Mouse (Mus musculus) gonadal fat pad, adult 2 months (tissue): ENCODE results near the gene Htr3b. TPM values are rescaled to one million over a fixed set of nuclear protein-coding genes. Genes with fewer than 3 reads are reported as not detected.
"Not testable (repeated sequence)": the region's sequence is repeated elsewhere in the genome, so short reads cannot be mapped to it uniquely, and the experiment has no call there.

Source experiments
- DNase-seq: peaks from one replicate; pipeline ENCODE4 v3.0.0-alpha.2; 2012; ENCODE audit warnings: low read depth
- polyA plus RNA-seq: library from polyadenylated mRNA; depleted of rRNA; stranded (reverse); fragments of >200 nt; gene quantifications from 2 replicates; pipeline ENCODE4 v1.2.3, GENCODE M21; 2012; rRNA removed

Htr3b gene
- not detected in 2 replicates for polyA plus RNA-seq

DNA sequence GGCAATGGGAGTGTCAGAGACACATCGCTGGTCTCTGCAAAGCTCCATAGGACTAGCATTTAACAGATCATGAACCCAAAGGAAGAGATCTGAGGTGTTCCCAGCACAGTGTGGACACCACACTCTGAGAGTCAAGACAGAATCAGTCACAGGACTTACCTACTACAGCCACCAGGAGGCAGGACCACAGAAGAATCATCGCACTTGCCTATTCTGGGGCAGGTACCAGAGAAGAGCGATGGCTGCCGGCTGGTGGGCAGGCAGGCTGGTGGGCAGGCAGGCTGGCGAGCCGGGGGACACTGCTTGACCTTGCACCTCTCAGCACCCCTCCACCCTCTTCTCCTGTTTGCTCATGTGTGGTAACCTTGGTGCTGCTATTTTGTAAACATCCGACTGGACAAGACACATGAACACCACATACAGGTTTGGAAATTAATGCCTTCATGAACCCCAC is at the start of gene Htr3b:
Gene Htr3b, minus strand, starts transcription at position 404 of the 454 bp plus-strand sequence.
- DNase-seq = no peak

DNA sequence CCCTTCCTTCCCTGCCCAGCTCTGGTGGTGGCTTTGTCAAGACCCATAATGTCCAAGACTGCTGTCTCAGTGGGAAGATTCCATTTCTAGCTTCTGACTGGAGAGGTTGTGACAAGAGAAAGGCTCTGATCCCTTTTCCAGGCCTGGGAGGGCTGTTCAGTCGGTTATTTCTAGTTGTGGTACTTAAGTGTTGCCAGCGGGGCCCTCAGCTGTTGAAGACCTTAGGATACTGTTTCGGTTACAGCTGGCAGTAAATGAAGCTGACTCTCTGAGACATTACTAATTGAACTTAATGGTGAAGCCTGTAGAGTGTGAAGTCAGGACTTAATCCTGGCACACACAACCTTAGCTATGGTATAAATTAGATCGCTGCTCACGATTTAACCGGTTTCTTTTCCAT is 34.5 kb upstream of the Htr3b start:
- no peak for DNase-seq

DNA sequence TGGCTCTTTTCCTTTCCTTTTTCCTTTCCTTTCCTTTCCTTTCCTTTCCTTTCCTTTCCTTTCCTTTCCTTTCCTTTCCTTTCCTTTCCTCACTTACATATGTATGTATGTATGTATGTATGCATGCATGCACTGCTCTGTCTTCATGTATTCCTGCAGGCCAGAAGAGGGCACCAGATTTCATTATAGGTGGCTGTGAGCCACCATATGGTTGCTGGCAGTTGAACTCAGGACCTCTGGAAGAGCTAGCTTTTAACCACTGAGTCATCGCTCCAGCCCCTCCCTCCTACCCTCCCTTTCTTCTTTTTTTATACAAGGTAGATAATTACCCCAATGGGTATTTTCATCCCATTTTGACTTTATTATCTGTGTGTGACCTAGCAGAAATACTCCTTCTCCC is 30.9 kb upstream of the Htr3b start:
- no peak for DNase-seq

DNA sequence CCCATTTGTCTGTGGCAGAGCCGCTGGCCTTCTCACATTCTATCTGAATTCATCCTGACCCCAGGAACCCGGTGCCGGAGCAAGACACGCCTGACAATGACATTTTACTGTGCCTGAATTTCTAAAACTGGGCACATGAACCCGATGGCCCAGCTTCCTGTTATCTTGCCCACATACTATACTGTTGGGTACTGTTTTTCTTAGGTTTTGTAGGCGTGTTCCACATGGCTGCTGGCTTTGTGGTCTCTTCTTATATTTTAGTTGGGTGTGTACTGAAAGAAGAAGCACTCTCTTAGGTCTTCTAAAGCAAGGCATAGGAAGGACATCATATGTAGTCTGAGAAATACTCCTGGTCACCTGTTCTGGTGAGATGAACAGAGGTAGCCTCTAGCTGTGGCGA is 30.0 kb upstream of the Htr3b start:
- DNase-seq = no peak

DNA sequence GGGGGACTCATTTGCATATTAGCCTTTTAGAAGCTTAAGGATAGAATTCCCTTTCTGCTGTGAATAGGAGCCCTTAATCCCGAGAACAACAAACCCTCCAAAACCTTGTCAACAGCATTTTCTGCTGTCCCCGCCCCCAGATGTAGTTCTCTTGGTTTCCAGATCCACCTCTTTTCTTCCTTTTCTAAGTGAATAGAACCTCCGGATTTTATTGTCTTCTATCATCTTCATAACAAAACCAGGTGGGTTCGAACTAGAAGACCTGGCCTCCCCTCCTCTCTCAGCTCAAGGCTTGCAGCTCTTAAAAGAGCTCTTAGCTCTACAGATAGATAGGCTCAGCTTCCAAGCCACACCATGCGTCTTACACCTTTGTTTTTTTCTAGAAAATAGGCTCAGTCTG is 26.9 kb upstream of the Htr3b start:
- DNase-seq = no peak

DNA sequence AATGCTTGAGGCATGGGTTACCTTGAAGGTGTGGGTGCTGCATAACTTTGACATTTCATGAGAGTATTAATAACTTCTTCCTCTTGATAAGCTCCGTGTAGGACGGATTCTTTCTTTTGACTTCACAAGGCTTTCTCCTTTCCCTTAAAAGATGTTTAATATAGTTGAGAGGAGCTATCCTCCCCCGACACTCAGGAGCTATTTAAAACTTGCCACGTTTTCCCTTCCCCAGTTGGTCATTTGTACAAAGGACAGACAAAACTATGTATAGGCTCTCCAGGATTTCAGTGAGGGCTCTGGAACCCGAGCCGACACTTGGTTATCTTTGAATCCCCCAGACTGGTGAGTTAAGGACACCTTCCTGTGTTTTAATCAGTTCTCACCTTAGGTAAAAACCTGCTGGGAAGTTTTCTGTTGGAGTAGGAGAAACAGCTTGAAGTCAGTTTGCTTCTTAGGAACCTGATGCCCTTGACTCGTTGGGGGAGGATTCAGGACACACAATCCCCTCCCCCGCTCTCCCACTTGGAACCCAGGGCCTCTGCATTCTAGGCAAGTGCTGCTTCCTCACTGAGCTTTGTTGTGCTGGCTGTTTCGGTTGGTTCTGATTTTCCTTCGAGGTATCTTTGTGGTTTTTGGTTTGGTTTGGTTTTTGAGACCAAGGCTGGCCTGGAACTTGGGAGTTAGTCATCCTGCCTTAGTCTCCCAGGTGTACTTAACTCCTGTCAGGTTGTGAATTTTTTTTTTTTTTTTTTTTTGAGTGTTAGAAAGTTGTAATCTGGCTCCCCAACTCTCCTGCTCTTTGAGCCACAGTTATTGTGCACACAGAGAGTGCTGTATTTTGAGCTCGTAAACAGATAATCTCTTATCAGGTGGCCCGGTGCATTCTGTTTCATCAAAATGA is 22.7 kb upstream of the Htr3b start:
- DNase-seq = no peak

DNA sequence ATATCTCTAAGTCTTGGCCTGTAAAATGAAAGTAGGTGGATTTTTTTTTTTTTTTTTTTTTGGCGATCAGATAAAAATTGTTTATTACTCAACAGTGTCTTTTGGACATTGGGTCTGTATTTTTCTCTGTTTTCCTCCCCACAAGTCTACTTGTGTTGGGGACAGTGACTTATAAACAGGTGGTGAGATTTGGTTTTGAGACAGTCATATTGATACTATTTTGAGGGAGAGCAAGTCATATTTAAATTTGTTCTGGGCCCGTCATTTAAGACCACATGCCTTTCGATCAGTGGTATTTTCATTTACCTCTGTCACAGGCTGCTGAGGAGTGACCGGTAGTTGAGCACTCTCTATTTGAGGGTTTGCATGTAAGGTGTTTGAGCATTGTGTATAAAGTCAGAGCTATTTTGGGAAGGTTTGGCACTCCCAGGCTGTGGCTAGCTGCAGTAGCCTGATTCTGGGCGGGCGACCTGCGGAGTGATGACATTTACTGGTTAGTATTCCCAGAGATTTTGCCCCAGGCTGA is 21.9 kb upstream of the Htr3b start:
- no peak for DNase-seq

DNA sequence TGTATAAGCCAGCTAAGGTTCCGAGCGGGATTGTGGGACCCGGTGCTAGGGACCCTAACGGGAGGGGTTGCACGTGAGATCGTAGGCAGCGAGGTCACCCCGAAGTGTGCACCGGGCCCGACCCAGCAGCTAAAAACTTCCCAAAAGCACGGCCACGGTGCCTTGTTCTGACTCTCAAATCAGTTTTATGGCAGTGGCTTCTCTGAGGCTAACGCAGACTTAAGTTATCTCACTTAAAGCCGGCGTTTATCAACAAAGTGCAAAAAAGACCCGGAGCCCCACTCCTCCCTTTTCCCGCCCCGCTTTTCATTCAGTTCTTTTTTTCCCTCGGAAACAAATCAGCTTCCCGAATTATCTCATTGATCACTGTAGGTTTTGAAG is 20.9 kb upstream of the Htr3b start:
- DNase-seq = no peak

DNA sequence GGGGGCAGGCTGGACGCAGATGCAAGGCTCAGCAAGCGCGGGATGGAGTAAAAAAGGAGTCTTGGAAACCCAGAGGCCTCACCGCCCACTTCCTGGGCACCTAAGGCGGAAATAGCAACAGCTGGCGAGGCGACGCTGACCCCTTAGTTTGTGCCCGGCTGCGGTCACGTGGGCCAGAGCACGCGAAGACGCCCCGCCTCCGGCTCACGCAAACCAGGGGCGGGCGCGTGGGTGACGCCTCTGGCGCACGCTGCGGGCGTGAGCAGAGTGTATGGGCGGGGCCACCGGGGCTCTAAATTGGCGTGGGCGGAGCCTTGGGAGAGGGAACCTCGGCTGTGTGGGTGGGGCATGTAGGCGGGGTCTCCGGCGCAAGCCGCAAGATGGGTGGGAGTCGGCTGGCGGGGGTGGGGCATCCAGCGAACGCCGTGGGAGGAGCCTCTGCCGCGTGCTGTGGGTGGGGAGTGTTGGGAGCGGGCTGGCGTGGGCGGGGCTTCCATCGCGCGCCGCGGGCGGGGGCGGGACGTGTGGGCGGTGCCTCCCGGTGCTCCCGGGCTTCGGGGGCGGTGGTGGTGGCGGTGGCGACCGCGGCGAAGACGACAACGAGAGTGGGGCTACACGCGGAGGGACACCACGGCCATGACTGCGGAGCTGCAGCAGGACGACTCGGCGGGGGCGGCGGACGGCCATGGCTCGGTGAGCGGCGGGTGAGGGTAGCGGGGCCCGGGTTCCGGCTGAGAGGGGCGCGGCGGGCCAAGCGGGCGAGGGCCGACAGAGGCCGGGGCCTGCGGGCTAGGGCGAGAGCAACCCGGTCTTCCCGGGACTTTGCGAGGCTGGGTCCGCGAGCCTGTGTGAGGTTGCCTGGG is 20.3 kb upstream of the Htr3b start, which contains the start of gene Usp28:
Gene Usp28, plus strand, starts transcription at position 531 of the 863 bp plus-strand sequence.
- DNase-seq = no peak

DNA sequence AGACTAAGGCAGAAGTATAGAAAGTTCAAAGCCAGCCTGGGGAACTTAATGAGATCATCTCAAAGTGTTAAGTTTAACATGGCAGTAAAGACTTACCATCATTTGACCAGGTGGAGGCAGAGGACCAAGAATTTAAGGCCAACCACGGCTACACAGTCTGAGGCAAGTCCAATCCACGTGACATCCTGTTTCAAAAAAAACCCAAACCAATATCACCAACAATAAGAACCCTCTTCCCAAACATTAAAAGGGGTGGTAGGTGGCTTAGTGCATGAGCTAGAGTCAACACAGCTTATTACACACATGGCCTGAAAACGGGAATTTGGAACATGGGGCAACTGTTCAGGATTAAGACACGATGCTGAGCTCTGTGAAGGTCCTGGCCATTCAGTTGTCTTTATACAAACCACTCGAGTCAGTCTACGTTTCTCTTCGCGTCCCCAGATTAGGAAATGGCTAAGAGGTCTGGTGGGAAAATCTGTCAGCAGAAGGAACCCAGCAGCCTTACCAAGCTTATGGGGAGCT is 19.6 kb upstream of the Htr3b start:
- no peak for DNase-seq

DNA sequence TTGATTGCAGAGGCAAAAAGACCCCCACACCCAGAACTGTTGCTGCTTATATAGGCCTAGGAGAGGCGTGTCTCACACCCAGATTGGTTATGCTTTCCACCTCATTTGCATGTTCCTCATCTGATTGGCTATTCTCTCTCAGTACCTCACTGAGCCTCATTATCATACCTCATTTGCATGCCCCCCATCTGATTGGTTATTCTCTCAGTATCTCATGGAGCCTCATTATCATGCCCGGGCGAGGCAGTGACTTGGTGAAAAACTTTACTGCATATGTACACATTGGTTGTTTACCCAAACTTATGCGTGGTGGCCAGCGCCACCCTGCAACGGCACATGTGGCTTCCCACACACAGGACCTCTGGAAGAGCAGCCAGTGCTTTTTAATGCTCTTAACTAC is 19.0 kb upstream of the Htr3b start:
- not testable (repeated sequence) for DNase-seq

DNA sequence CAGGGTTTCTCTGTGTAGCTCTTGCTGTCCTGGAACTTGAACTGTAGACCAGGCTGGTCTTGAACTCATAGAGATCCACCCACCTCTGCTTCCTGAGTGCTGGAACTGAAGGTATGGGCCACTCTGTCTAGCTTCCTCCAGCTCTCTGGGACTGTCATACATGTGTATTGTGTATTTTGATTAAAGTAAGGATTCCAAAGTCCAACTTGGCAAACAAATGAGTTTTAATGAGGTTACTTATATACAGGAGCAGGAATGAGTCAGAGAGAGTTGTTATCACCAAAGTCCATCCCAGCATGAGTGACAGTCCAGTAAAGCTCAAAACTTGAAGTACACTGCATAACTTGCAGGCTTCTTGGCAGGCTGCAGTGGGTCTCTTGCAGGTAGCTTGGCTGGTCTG is 17.0 kb upstream of the Htr3b start:
- no peak for DNase-seq

DNA sequence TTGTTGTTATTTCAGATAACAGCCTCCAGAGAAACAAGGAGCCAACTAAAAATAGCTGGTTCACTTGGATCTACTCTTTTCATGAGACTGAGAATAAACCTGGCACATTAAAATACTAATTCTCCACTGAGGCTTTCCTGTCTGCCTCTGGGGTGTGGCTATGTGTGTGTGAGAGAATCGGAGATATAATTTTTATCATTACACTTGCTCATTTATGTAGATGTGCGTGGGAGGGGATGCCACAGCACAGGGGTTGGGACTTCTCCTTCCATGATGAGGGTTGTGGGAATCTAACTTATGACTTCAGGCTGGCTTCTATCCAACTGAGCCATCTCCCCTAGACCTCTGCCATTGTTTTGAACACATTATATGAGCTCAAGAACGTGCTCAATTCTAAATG is 16.0 kb upstream of the Htr3b start:
- no peak for DNase-seq

DNA sequence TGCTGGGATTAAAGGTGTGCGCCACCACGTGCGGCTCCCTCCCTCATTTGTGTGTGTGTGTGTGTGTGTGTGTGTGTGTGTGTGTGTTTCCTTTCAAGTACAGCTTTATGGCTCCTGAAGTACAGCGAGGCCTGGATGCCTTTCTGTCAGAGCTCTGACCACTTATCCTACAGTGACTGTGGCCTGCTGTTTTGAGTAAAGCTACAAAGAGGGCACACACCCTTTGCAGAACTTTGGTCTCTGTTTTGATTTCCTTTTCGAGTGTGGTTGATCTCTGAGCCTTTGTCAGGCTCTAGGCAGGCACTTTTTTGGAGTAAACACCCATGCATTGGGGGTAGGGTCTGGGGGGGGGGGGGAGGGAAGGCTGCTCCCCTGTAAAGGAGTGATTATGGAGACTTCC is 15.6 kb upstream of the Htr3b start:
- no peak for DNase-seq

DNA sequence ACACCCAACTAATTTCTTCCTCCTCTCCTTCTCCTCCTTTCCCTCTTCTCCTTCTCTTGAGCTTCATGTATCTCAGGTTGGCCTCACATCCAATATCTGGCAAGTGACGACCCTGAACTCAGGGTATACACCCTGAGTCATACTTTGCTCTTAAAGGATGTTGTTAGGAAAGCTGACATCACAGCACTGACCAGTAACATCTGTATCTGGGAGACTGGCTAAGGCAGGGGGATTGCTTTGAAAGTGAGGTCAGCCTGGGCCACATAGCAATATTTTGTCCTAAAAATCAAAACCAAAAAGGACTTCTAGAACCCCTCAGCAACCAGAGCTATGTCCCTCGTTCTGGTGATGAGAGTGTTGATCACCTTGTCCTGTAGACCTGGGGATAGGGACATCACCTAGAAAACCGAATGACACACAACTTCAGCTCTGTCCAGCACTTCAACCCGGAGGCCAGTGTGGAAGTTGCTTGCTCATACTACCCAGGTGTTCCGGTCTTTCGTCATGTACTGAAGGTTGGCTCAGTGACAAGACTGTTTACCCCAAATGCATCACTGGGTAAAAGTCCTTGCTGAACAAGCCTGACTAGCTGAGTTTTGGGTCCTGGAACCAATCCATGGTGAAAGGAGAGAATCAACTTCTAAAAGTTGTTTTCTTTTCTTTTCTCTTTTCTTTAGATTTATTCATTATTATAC is 12.0 kb upstream of the Htr3b start:
- no peak for DNase-seq

DNA sequence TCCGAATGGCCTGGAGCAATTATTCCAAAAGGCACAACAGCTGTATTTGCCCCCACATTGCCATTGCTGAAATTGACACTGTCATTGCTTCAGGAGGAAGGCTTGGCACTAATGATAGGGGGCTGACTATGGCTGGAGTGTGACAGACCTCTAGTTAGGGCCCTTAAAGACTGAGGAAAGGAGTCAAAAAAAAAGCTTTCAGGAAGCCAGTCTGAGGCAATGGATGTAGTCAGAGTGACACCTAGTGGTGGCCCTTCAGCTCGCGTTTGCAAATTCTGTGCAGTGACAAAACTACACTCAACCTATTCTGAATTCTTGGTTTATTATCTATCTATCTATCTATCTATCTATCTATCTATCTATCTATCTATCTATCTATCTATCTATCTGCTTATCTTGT is 7.7 kb upstream of the Htr3b start:
- DNase-seq = no peak

DNA sequence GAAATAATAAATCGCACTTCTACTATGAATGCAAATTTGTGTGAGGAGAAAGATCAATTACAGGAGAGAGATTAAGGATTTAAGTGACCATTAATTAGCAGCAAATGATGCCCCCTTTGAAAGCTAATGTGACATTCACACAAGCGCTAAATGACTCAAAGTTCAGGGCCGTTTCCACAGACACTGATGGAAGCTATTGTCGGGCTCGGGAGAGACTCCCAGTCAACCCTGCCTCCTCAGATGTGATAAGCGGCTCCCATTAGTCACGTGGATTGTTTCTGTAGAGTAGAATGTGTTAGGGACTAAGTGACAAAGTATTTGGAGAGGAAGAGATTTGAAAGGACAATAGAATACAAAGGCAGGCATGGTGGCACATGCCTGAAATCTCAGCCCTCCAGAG is 2.7 kb downstream of the Htr3b start:
- DNase-seq = no peak

DNA sequence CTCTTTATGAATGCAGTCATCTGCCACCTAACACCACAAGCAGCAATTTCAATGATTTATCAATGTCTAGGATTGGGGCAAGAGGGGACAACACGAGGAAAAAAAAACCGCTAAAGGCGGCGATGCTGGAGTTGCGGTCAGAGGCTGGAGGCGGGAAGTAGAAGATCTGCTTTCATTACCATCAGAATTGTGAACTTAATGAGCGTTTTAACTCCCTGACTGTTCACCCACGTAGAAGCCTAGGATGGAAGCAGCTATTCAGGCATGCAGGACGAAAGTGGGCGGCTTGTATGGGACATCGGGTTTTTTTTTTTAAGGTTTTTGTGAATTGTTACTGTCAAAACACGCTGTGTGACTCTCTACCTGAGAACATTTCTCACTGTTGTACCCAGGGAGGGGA is 3.5 kb downstream of the Htr3b start:
- no peak for DNase-seq

DNA sequence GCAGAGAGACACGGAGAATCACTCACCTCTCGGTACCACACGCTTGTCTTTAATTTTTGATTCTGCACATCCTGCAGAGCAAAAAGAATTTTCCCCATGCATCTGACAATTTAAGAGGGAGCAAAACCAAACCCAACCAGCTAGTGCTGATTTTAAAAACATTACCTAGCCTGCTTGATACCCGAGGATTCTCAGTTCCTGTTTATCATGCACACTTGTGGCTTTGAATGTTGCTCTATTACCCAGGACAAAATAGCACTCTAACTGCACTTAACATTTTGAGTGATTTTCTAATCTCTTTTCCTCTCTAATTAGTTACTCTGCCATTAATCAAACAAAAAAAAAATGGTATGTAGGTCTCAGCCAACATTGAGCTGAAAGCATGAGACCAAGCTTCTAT is 17.2 kb downstream of the Htr3b start:
- no peak for DNase-seq

DNA sequence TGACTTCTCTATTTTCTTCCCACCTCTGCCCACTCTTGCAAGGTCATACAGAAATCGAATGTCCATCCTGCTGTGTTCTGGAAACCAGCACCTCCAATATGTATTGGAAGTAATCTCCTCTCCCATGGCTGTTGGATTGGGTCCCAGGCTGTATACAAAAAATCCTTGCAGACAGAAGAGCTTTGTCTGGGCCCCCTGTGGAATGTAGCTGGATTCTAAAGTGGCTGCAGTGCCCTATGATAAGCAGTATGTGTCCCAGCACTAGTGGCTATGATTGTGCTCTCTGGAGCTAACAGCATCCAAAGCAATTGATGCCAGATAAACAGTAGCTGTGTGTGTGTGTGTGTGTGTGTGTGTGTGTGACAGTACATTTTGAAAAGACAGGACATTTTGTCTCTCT is 22.4 kb downstream of the Htr3b start:
- DNase-seq = no peak

DNA sequence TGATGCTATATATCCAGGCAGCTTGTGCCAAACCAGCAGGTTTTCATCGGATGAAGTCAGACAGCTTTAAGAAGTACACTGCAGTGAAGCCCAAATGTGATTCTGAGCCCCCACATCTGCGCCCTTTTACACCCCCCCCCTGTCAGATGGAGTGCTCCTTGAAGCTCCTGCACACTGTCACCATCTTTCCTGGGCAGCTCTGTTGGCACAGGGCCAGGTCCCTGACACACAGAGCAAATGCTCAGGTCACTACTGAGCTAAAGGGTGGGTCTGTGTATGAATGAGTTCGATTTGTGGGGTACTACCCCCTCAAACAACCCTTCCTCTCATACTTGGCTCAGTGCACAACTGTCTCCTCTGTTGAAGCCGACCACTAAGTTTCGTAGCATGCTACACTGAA is 35.4 kb downstream of the Htr3b start:
- no peak for DNase-seq

DNA sequence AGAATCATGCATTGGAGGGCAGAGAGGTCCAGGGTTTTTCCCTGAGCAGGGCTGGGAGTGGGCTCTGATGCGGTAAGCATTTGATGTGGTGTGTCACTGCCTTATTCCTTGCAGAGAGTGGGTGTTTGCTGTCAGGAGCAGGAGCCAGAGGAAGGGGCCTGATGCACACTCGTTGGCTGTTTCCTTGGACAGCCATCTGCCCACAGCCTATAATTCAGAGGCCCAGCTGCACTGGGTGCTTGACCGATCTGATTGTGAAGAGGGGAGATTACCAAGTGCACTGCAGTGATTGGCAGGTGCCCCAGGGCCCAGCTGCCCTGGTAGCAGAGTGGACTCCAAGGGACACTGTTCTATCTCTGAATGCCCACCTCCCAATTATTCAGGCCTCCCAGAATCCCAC is 36.0 kb downstream of the Htr3b start:
- no peak for DNase-seq
